Mouse (Mus musculus): Measurements from ENCODE around the gene Umodl1. TPM values are rescaled to one million over a fixed set of nuclear protein-coding genes. Genes with fewer than 3 reads are reported as not detected.

Gene Umodl1
- polyA plus RNA-seq (2015; fragmentation: Nextera tagmentation; extraction: Ambion mirVana): not detected in 2 replicates

DNA sequence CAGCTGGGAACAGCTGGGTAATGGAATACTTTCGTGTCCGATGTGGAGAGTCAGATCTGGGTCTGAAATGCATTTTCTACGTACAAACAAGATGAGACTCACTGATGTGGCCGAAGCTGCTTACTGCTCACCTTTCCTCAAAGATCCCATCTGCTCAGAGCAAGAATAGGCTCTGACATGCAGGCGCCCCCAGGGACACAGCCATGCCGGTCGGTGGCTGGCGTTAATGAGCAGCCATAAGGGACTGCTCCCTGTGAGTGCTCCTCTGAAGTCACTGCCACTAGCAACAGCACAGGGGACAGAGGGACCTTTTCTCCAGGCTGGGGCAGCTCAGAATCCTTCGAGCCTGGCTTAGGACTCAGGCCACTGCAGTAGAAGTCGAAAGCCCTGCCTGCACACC, at the start of gene Umodl1:
Gene Umodl1 (plus strand): TSS at position 301 of the 400 bp plus-strand sequence.
- DNase-seq (ENCODE audit: low spot score) (no peak), ATAC-seq (ENCODE audit: low FRiP score, low TSS enrichment) (no peak)
- H3K9ac ChIP-seq (ENCODE audit: low read length): no peak within 1 kb of the TSS
- TF ChIP-seq EP300 (optimal IDR thresholded peaks at IDR 0.05) (no peak), CTCF (IDR thresholded peaks at IDR 0.05; ENCODE audit: low read depth) (no peak)
- H3K4me1 ChIP-seq (replicated peaks; ENCODE audit: control insufficient read depth, insufficient read depth): no peaks in the 10 kb centered on the region
- no peak within 1 kb of the TSS for H3K27ac ChIP-seq (replicated peaks)
- H3K4me3 ChIP-seq (ENCODE audit: low read depth, low read length): no peak within 1 kb of the TSS
- no peaks in the 10 kb centered on the region for H3K27me3 ChIP-seq (ENCODE audit: control insufficient read depth, insufficient read depth, low read length)
- 51% methylated on average over 10 of the region's 10 CpGs for WGBS
- H3K36me3 ChIP-seq (ENCODE audit: control insufficient read depth, insufficient read depth, low read length): no peaks in the 10 kb centered on the region
- H3K9me3 ChIP-seq (ENCODE audit: control insufficient read depth, low read length): no peaks in the 10 kb centered on the region
- no peak within 1 kb of the TSS for H3K4me2 ChIP-seq (replicated peaks; ENCODE audit: low read depth)

DNA sequence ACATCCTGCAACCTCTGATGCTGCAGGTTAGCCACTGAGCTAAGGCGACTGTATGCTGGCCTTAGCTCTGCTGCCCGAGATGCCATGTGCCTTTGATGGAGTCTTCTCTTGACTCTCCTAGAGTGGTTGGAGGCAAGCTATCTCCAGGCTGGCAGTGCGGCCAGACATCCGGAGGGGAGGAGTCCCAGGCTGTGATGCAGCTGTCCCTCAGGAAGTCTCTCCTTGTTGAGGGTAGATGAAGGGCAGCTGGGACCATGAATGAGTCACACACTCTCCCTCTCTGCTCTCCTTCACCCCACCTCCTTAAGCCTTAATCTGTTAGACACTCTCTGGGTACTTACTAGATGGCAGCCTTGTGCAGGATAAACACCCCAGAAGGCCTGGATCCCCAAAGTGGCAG, 46.9 kb upstream of the Umodl1 start:
- H3K36me3 ChIP-seq (ENCODE audit: control insufficient read depth, insufficient read depth, low read length): no peaks in the 10 kb centered on the region
- H3K4me2 ChIP-seq (replicated peaks; ENCODE audit: low read depth): no peak overlapping the region
- DNase-seq (ENCODE audit: low spot score): no peak
- no peak overlapping the region for H3K27ac ChIP-seq (replicated peaks)
- ATAC-seq (ENCODE audit: low FRiP score, low TSS enrichment): no peak
- 59% methylated on average over 4 of the region's 4 CpGs for WGBS
- H3K4me3 ChIP-seq (ENCODE audit: low read depth, low read length): no peak overlapping the region
- no peak overlapping the region for H3K9ac ChIP-seq (ENCODE audit: low read length)
- TF ChIP-seq CTCF (IDR thresholded peaks at IDR 0.05; ENCODE audit: low read depth) (no peak), EP300 (optimal IDR thresholded peaks at IDR 0.05) (no peak)
- no peaks in the 10 kb centered on the region for H3K27me3 ChIP-seq (ENCODE audit: control insufficient read depth, insufficient read depth, low read length)
- no peaks in the 10 kb centered on the region for H3K9me3 ChIP-seq (ENCODE audit: control insufficient read depth, low read length)
- H3K4me1 ChIP-seq (replicated peaks; ENCODE audit: control insufficient read depth, insufficient read depth): no peaks in the 10 kb centered on the region

DNA sequence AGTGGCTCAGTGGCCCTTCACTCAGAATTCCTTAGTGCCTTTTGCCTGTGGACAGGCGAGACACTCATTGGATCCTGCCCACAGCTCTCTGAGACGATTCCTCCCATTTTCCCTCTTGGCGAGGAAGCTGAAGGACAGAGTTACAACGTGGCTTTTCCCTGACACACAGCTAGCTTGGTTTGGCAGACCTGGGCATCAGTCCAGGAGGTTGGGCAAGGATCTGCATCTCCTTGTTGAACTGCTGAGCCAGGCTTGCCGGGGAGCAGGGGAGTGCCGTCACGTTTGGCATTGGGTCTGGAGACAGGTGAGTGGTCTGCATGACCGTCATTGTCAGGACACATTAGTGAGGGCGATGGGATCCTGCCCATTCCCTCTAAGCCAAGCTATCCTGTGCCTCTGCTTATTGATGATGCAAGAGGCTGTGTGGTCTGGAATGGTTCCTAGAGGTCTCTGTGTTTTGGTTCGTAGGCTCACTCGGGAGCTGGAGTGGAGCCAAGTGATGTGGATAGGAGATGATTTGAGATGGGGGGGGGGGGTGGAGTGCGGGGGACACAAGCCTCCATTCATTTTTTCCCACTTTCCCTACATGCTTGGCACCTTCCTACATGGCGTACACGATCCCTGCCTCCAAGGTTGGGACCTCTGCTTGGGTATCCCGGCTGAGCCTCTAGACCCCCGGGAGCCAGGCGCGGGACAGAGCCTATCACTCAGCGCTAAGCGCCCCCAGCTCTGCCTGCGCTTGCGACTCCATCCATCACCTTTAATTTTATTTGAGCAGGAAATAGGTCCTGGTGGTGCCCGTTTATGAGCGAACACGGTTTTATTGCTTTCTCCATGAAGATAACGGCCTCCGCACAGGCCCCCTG, 43.3 kb upstream of the Umodl1 start:
- DNase-seq (ENCODE audit: low spot score): no peak
- no peak overlapping the region for H3K27ac ChIP-seq (replicated peaks)
- 56% methylated on average over 27 of the region's 27 CpGs for WGBS
- no peak overlapping the region for H3K4me2 ChIP-seq (replicated peaks; ENCODE audit: low read depth)
- no peaks in the 10 kb centered on the region for H3K27me3 ChIP-seq (ENCODE audit: control insufficient read depth, insufficient read depth, low read length)
- no peaks in the 10 kb centered on the region for H3K9me3 ChIP-seq (ENCODE audit: control insufficient read depth, low read length)
- no peaks in the 10 kb centered on the region for H3K36me3 ChIP-seq (ENCODE audit: control insufficient read depth, insufficient read depth, low read length)
- TF ChIP-seq EP300 (optimal IDR thresholded peaks at IDR 0.05) (no peak), CTCF (IDR thresholded peaks at IDR 0.05; ENCODE audit: low read depth) (no peak)
- no peak overlapping the region for H3K4me3 ChIP-seq (ENCODE audit: low read depth, low read length)
- no peak overlapping the region for H3K9ac ChIP-seq (ENCODE audit: low read length)
- ATAC-seq (ENCODE audit: low FRiP score, low TSS enrichment): no peak
- no peaks in the 10 kb centered on the region for H3K4me1 ChIP-seq (replicated peaks; ENCODE audit: control insufficient read depth, insufficient read depth)

DNA sequence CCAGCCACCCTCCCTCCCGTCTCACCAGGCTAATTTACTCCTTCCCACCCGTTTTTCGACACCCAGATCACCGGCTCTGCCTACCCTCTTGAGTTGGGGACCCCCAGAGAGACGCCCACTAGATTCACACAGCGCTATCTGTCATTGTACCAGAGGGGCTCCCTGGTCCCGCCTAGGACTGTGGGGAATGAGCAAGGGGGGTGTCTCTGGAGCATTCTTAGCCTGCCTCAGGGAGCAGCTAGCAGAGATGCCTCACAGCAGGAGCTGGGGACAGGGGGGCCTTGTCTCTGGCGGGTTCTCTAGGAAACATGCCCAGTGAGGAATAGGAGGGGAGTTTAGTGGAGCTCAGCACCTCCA, 42.7 kb upstream of the Umodl1 start:
- Histone ChIP-seq H3K27me3 (ENCODE audit: control insufficient read depth, insufficient read depth, low read length) (no peaks in the 10 kb centered on the region), H3K4me2 (replicated peaks; ENCODE audit: low read depth) (no peak overlapping the region), H3K9me3 (ENCODE audit: control insufficient read depth, low read length) (no peaks in the 10 kb centered on the region), H3K27ac (replicated peaks) (no peak overlapping the region), H3K9ac (ENCODE audit: low read length) (no peak overlapping the region), H3K4me3 (ENCODE audit: low read depth, low read length) (no peak overlapping the region), H3K4me1 (replicated peaks; ENCODE audit: control insufficient read depth, insufficient read depth) (no peaks in the 10 kb centered on the region), H3K36me3 (ENCODE audit: control insufficient read depth, insufficient read depth, low read length) (no peaks in the 10 kb centered on the region)
- DNase-seq (ENCODE audit: low spot score) (no peak), ATAC-seq (ENCODE audit: low FRiP score, low TSS enrichment) (no peak)
- TF ChIP-seq EP300 (optimal IDR thresholded peaks at IDR 0.05) (no peak), CTCF (IDR thresholded peaks at IDR 0.05; ENCODE audit: low read depth) (no peak)
- WGBS: 37% methylated on average over 8 of the region's 8 CpGs

DNA sequence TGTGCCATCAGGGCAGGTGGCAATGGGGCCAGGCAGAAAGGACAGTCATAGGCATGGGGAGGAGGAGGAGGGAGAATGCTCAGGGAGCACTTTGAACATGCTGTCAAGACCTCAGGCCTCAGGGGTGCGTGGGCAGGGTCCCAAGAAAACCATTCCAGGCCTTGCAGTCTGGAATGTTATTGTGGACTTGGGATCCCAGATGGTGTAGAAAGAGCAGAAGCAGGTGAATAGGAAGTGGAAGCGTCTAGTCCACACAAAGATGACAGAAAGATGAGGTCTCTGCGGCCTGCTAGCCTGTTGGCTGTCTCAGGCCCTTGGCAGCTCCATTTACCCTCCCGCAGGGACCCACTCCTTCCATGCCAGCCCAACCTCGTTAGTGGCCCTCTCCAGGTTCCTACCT, 41.9 kb upstream of the Umodl1 start:
- ATAC-seq (ENCODE audit: low FRiP score, low TSS enrichment): no peak
- Histone ChIP-seq H3K9ac (ENCODE audit: low read length) (no peak overlapping the region), H3K4me3 (ENCODE audit: low read depth, low read length) (no peak overlapping the region), H3K27ac (replicated peaks) (no peak overlapping the region), H3K4me1 (replicated peaks; ENCODE audit: control insufficient read depth, insufficient read depth) (no peaks in the 10 kb centered on the region), H3K36me3 (ENCODE audit: control insufficient read depth, insufficient read depth, low read length) (no peaks in the 10 kb centered on the region), H3K9me3 (ENCODE audit: control insufficient read depth, low read length) (no peaks in the 10 kb centered on the region), H3K27me3 (ENCODE audit: control insufficient read depth, insufficient read depth, low read length) (no peaks in the 10 kb centered on the region), H3K4me2 (replicated peaks; ENCODE audit: low read depth) (no peak overlapping the region)
- 72% methylated on average over 5 of the region's 5 CpGs for WGBS
- TF ChIP-seq CTCF (IDR thresholded peaks at IDR 0.05; ENCODE audit: low read depth) (no peak), EP300 (optimal IDR thresholded peaks at IDR 0.05) (no peak)
- DNase-seq (ENCODE audit: low spot score): no peak

DNA sequence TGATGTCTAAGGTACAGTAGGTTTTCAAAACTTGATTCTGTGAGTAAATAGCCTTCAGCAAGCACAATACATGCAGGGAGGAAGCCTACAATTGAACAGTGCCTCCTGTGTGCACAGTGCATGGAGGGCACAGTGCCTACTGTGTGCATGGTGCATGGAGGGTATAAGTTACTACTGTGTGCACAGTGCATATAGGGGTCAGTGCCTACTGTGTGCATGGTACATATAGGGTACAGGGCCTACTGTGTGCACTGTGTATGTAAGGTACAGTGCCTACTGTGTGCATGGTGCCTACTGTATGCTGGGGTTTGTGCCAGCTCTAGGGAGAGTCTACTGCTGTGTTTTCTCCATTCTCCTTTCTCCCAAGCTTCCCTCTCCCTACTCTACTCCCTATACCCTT, 40.2 kb upstream of the Umodl1 start:
- no peak overlapping the region for H3K9ac ChIP-seq (ENCODE audit: low read length)
- ATAC-seq (ENCODE audit: low FRiP score, low TSS enrichment) (no peak), DNase-seq (ENCODE audit: low spot score) (no peak)
- H3K4me3 ChIP-seq (ENCODE audit: low read depth, low read length): no peak overlapping the region
- H3K4me2 ChIP-seq (replicated peaks; ENCODE audit: low read depth): no peak overlapping the region
- no peaks in the 10 kb centered on the region for H3K27me3 ChIP-seq (ENCODE audit: control insufficient read depth, insufficient read depth, low read length)
- H3K9me3 ChIP-seq (ENCODE audit: control insufficient read depth, low read length): no peaks in the 10 kb centered on the region
- H3K36me3 ChIP-seq (ENCODE audit: control insufficient read depth, insufficient read depth, low read length): no peaks in the 10 kb centered on the region
- no peak overlapping the region for H3K27ac ChIP-seq (replicated peaks)
- TF ChIP-seq EP300 (optimal IDR thresholded peaks at IDR 0.05) (no peak), CTCF (IDR thresholded peaks at IDR 0.05; ENCODE audit: low read depth) (no peak)
- H3K4me1 ChIP-seq (replicated peaks; ENCODE audit: control insufficient read depth, insufficient read depth): no peaks in the 10 kb centered on the region
